In the genomic region with DNA sequence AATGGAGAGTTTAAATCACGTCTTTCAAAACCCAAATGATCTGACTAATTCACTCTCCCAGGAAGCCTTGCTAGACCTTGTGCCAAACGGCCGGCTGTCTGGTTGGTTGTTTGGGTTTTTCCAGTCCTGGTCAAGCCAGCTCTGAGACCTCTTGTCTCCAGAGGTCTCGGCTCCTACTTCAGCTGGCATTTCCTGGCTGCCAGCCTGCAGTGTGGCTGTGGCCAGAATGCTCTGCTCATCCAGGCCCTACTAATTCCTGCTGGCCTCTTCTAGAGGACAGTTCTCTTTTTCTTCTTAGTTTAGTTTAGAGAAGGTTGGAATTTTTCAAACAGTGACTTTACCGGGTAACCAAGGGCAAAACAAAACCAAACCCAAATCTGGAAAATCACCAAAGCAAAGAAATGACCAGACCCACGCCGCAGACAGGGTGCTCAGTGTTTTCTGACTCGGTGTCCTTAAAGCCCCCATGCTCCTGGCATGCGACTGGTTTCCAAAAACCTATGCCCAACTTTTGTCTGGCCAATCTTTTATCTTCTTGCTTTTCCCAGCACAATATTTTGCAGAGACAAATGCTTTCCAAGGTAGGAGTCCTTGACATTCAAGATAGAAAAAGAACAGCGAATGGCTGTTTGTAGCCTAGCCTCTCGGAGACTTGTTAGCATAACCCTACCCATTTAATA, we compare ENCODE assay signal across 9 mouse cellular contexts. TPM values are rescaled to one million over a fixed set of nuclear protein-coding genes. Genes with fewer than 3 reads are reported as not detected.
DNase-seq lines count a peak whose midpoint lies in the region; ATAC-seq lines count a peak whose summit lies in the region.
"Had no signal": no experiment of that assay in that cellular context is flagged by ENCODE, and none has a peak within 500 bp of the region (broad histone marks: within the 10 kb centered on the region; RNA-seq: fewer than 3 reads in every experiment).

No protein-coding gene starts in this region.

- peak; percentile 44 to 60 for DNase-seq in heart, adult 9 months (ENCODE audit: low spot score in 2 of 2)
- DNase-seq in 3134 (ENCODE audit: extremely low read depth, insufficient read length, low spot score): peak; percentile 55
- peak; percentile 37 for DNase-seq in cerebellum, adult 11-12 months
- peak; percentile 37 for DNase-seq in heart, postnatal 25 days (ENCODE audit: low spot score)
- DNase-seq in forebrain, embryonic 10.5 days (ENCODE audit: extremely low spot score, low spot score): no peak
- DNase-seq: lung, embryonic 14.5 days had no signal

- H3K27me3 ChIP-seq in heart, embryonic 12.5 days (replicated peaks): no peaks in the 10 kb centered on the region
- no peaks in the 10 kb centered on the region for H3K27me3 ChIP-seq in forebrain, embryonic 10.5 days (ENCODE audit: poor library complexity, severe bottlenecking)

- intact Hi-C loops in heart, postnatal 25 days (cut with DNase I): loop anchor here (2.0 to 5.0 kb wide), 2 partner anchors 13 to 47 kb away; no protein-coding TSS in a partner anchor

- H3K9me3 ChIP-seq in heart, embryonic 12.5 days (replicated peaks): no peaks in the 10 kb centered on the region
- no peaks in the 10 kb centered on the region for H3K9me3 ChIP-seq in forebrain, embryonic 10.5 days

- peaks cover 20% of the 10 kb centered on the region for H3K4me1 ChIP-seq in heart, embryonic 12.5 days (replicated peaks)
- H3K4me1 ChIP-seq in forebrain, embryonic 10.5 days: peaks cover 14% of the 10 kb centered on the region

- ATAC-seq in heart, embryonic 12.5 days (ENCODE audit: insufficient number of reproducible peaks, low FRiP score): no peak
- no peak for ATAC-seq in CD4-positive, CD25-positive, alpha-beta regulatory T cell, adult 4 months
- ATAC-seq in activated CD4-positive, CD25-positive, alpha-beta regulatory T cell, adult 4 months: no peak

- no peak overlapping the region for H3K9ac ChIP-seq in heart, embryonic 12.5 days
- H3K9ac ChIP-seq: lung, embryonic 14.5 days had no signal

- no peak overlapping the region for H3K27ac ChIP-seq in heart, embryonic 12.5 days (ENCODE audit: poor library complexity, severe bottlenecking)
- no peak overlapping the region for H3K27ac ChIP-seq in forebrain, embryonic 10.5 days

- H3K4me3 ChIP-seq in heart, embryonic 12.5 days: no peak overlapping the region
- H3K4me3 ChIP-seq in forebrain, embryonic 10.5 days: no peak overlapping the region

- WGBS in heart, embryonic 12.5 days: 70% methylated on average over 11 of the region's 11 CpGs
- WGBS in forebrain, embryonic 10.5 days: 86% methylated on average over 11 of the region's 11 CpGs

- H3K36me3 ChIP-seq in heart, embryonic 12.5 days: peaks cover 6% of the 10 kb centered on the region; the same call in 1 of the 2 replicates
- H3K36me3 ChIP-seq in forebrain, embryonic 10.5 days (replicated peaks): peaks cover 18% of the 10 kb centered on the region

- no peak overlapping the region for H3K4me2 ChIP-seq in heart, embryonic 12.5 days
- H3K4me2 ChIP-seq: lung, embryonic 14.5 days had no signal

RNA-seq across cellular contexts. Expression of a gene that starts 7.9 kb away (rescaled TPM):
- 47.1 and 48.6 TPM in 2 replicates for polyA plus RNA-seq in heart, embryonic 12.5 days (2016; fragmentation: Nextera tagmentation; extraction: Ambion mirVana)
- 10 to 100 TPM; 17.2 to 20.9 TPM for total RNA-seq in heart, postnatal 25 days (2021)
- polyA plus RNA-seq in CD4-positive, CD25-positive, alpha-beta regulatory T cell, adult 4 months (2017; shearing (Covaris generic)): 1 to 10 TPM; 1.2 to 1.3 TPM
- polyA plus RNA-seq in activated CD4-positive, CD25-positive, alpha-beta regulatory T cell, adult 4 months (2017; shearing (Covaris generic)): 1 to 10 TPM; 2.5 to 2.8 TPM
- 22.1 and 25.4 TPM in 2 replicates for polyA plus RNA-seq in forebrain, embryonic 10.5 days (2016; fragmentation: Nextera tagmentation; extraction: Ambion mirVana)
